Mouse (Mus musculus): Measurements from ENCODE around the gene Ubxn11. TPM values are rescaled to one million over a fixed set of nuclear protein-coding genes. Genes with fewer than 3 reads are reported as not detected.

Ubxn11 gene
- polyA plus RNA-seq (2015; fragmentation: Nextera tagmentation; extraction: Ambion mirVana), result 1.3 TPM in 2 replicates

- WGBS (ENCODE audit: insufficient replicate concordance), result 14% methylated on average over 34 of the region's 34 CpGs
- Histone ChIP-seq H3K27me3 (ENCODE audit: control insufficient read depth, insufficient read depth, low read depth, low read length) (no peaks in the 10 kb centered on the region), H3K4me2 (ENCODE audit: low read depth, low read length) (peak within 1 kb of the TSS; percentile 72), H3K4me3 (ENCODE audit: low read depth, low read length) (peak within 1 kb of the TSS; percentile 87), H3K27ac (ENCODE audit: low read length) (peak within 1 kb of the TSS; percentile 34), H3K9ac (ENCODE audit: low read depth, low read length) (peak within 1 kb of the TSS; percentile 66), H3K9me3 (replicated peaks; ENCODE audit: control insufficient read depth, low read length) (no peaks in the 10 kb centered on the region), H3K4me1 (ENCODE audit: control insufficient read depth, low read depth, low read length) (peaks cover 20% of the 10 kb centered on the region), H3K36me3 (ENCODE audit: control insufficient read depth, insufficient read depth) (no peaks in the 10 kb centered on the region)
- ATAC-seq (ENCODE audit: low read depth), result peak; percentile 95
These were observed at the start of gene Ubxn11 for GRCm38 (mm10) chr4:134101979-134102741. Ubxn11 (plus strand) TSS chr4:134102570.

GRCm38 (mm10) chr4:134053538-134053937, 48.8 kb upstream of the Ubxn11 start, which contains the start of gene Zfp683:
Zfp683 (plus strand) TSS chr4:134053838.
- no peak within 1 kb of the TSS for H3K27ac ChIP-seq (ENCODE audit: low read length)
- no peaks in the 10 kb centered on the region; the same call in 1 of the 2 replicates for H3K4me1 ChIP-seq (ENCODE audit: control insufficient read depth, low read depth, low read length)
- ATAC-seq (ENCODE audit: low read depth), result no peak
- no peak within 1 kb of the TSS for H3K4me3 ChIP-seq (ENCODE audit: low read depth, low read length)
- H3K4me2 ChIP-seq (ENCODE audit: low read depth, low read length), result no peak within 1 kb of the TSS
- H3K27me3 ChIP-seq (ENCODE audit: control insufficient read depth, insufficient read depth, low read depth, low read length), result no peaks in the 10 kb centered on the region
- WGBS (ENCODE audit: insufficient replicate concordance), result 56% methylated on average over 3 of the region's 3 CpGs
- no peak within 1 kb of the TSS for H3K9ac ChIP-seq (ENCODE audit: low read depth, low read length)
- H3K9me3 ChIP-seq (replicated peaks; ENCODE audit: control insufficient read depth, low read length), result no peaks in the 10 kb centered on the region
- H3K36me3 ChIP-seq (ENCODE audit: control insufficient read depth, insufficient read depth), result no peaks in the 10 kb centered on the region

GRCm38 (mm10) chr4:134058166-134058715, 44.1 kb upstream of the Ubxn11 start:
- Histone ChIP-seq H3K36me3 (ENCODE audit: control insufficient read depth, insufficient read depth) (no peaks in the 10 kb centered on the region), H3K27me3 (ENCODE audit: control insufficient read depth, insufficient read depth, low read depth, low read length) (no peaks in the 10 kb centered on the region), H3K27ac (ENCODE audit: low read length) (no peak overlapping the region), H3K9me3 (replicated peaks; ENCODE audit: control insufficient read depth, low read length) (no peaks in the 10 kb centered on the region), H3K4me3 (ENCODE audit: low read depth, low read length) (peak overlapping the region; percentile 21; the same call in 1 of the 2 replicates), H3K9ac (ENCODE audit: low read depth, low read length) (no peak overlapping the region), H3K4me2 (ENCODE audit: low read depth, low read length) (peak overlapping the region; percentile 36), H3K4me1 (ENCODE audit: control insufficient read depth, low read depth, low read length) (peaks cover 9% of the 10 kb centered on the region)
- no peak for ATAC-seq (ENCODE audit: low read depth)
- 22% methylated on average over 14 of the region's 14 CpGs for WGBS (ENCODE audit: insufficient replicate concordance)

- WGBS (ENCODE audit: insufficient replicate concordance), result 53% methylated on average over 6 of the region's 6 CpGs
- no peaks in the 10 kb centered on the region for H3K9me3 ChIP-seq (replicated peaks; ENCODE audit: control insufficient read depth, low read length)
- no peak for ATAC-seq (ENCODE audit: low read depth)
- peaks cover 9% of the 10 kb centered on the region for H3K4me1 ChIP-seq (ENCODE audit: control insufficient read depth, low read depth, low read length)
- H3K36me3 ChIP-seq (ENCODE audit: control insufficient read depth, insufficient read depth), result no peaks in the 10 kb centered on the region
- no peak overlapping the region for H3K27ac ChIP-seq (ENCODE audit: low read length)
- H3K9ac ChIP-seq (ENCODE audit: low read depth, low read length), result no peak overlapping the region
- H3K4me2 ChIP-seq (ENCODE audit: low read depth, low read length), result no peak overlapping the region
- no peaks in the 10 kb centered on the region for H3K27me3 ChIP-seq (ENCODE audit: control insufficient read depth, insufficient read depth, low read depth, low read length)
- no peak overlapping the region for H3K4me3 ChIP-seq (ENCODE audit: low read depth, low read length)
These were observed 43.5 kb upstream of the Ubxn11 start for GRCm38 (mm10) chr4:134058908-134059307.

- H3K4me3 ChIP-seq (ENCODE audit: low read depth, low read length), result no peak within 1 kb of the TSS
- WGBS (ENCODE audit: insufficient replicate concordance), result 57% methylated on average over 28 of the region's 28 CpGs
- peaks cover 9% of the 10 kb centered on the region for H3K4me1 ChIP-seq (ENCODE audit: control insufficient read depth, low read depth, low read length)
- H3K27ac ChIP-seq (ENCODE audit: low read length), result no peak within 1 kb of the TSS
- H3K9me3 ChIP-seq (replicated peaks; ENCODE audit: control insufficient read depth, low read length), result no peaks in the 10 kb centered on the region
- H3K36me3 ChIP-seq (ENCODE audit: control insufficient read depth, insufficient read depth), result no peaks in the 10 kb centered on the region
- H3K9ac ChIP-seq (ENCODE audit: low read depth, low read length), result no peak within 1 kb of the TSS
- no peak for ATAC-seq (ENCODE audit: low read depth)
- no peaks in the 10 kb centered on the region; the same call in 1 of the 2 replicates for H3K27me3 ChIP-seq (ENCODE audit: control insufficient read depth, insufficient read depth, low read depth, low read length)
- H3K4me2 ChIP-seq (ENCODE audit: low read depth, low read length), result 0 out of 2 replicates have a peak within 1 kb of the TSS, but pooled peaks have one; percentile 11
These were observed 42.1 kb upstream of the Ubxn11 start, which contains the start of gene Crybg2 for GRCm38 (mm10) chr4:134060135-134060865. Crybg2 (plus strand) TSS chr4:134060815.

- Histone ChIP-seq H3K27me3 (ENCODE audit: control insufficient read depth, insufficient read depth, low read depth, low read length) (peaks cover 6% of the 10 kb centered on the region), H3K4me3 (ENCODE audit: low read depth, low read length) (no peak overlapping the region), H3K27ac (ENCODE audit: low read length) (no peak overlapping the region), H3K36me3 (ENCODE audit: control insufficient read depth, insufficient read depth) (no peaks in the 10 kb centered on the region), H3K9ac (ENCODE audit: low read depth, low read length) (no peak overlapping the region), H3K9me3 (replicated peaks; ENCODE audit: control insufficient read depth, low read length) (no peaks in the 10 kb centered on the region), H3K4me2 (ENCODE audit: low read depth, low read length) (no peak overlapping the region), H3K4me1 (ENCODE audit: control insufficient read depth, low read depth, low read length) (peaks cover 9% of the 10 kb centered on the region)
- no peak for ATAC-seq (ENCODE audit: low read depth)
- WGBS (ENCODE audit: insufficient replicate concordance), result 61% methylated on average over 18 of the region's 18 CpGs
These were observed 41.1 kb upstream of the Ubxn11 start for GRCm38 (mm10) chr4:134061166-134061830.

- Histone ChIP-seq H3K36me3 (ENCODE audit: control insufficient read depth, insufficient read depth) (no peaks in the 10 kb centered on the region), H3K9ac (ENCODE audit: low read depth, low read length) (no peak overlapping the region), H3K4me2 (ENCODE audit: low read depth, low read length) (no peak overlapping the region), H3K4me1 (ENCODE audit: control insufficient read depth, low read depth, low read length) (peaks cover 9% of the 10 kb centered on the region), H3K27ac (ENCODE audit: low read length) (no peak overlapping the region), H3K4me3 (ENCODE audit: low read depth, low read length) (no peak overlapping the region), H3K27me3 (ENCODE audit: control insufficient read depth, insufficient read depth, low read depth, low read length) (peaks cover 9% of the 10 kb centered on the region), H3K9me3 (replicated peaks; ENCODE audit: control insufficient read depth, low read length) (no peaks in the 10 kb centered on the region)
- 0 out of 2 replicates have a peak, but pooled peaks have one; percentile 24 for ATAC-seq (ENCODE audit: low read depth)
- 43% methylated on average over 8 of the region's 8 CpGs for WGBS (ENCODE audit: insufficient replicate concordance)
These were observed 40.4 kb upstream of the Ubxn11 start for GRCm38 (mm10) chr4:134061944-134062446.

GRCm38 (mm10) chr4:134062561-134062960, 39.8 kb upstream of the Ubxn11 start:
- no peak for ATAC-seq (ENCODE audit: low read depth)
- peaks cover 9% of the 10 kb centered on the region for H3K4me1 ChIP-seq (ENCODE audit: control insufficient read depth, low read depth, low read length)
- no peaks in the 10 kb centered on the region for H3K9me3 ChIP-seq (replicated peaks; ENCODE audit: control insufficient read depth, low read length)
- H3K27ac ChIP-seq (ENCODE audit: low read length), result no peak overlapping the region
- no peak overlapping the region for H3K9ac ChIP-seq (ENCODE audit: low read depth, low read length)
- peaks cover 9% of the 10 kb centered on the region for H3K27me3 ChIP-seq (ENCODE audit: control insufficient read depth, insufficient read depth, low read depth, low read length)
- H3K36me3 ChIP-seq (ENCODE audit: control insufficient read depth, insufficient read depth), result no peaks in the 10 kb centered on the region
- H3K4me3 ChIP-seq (ENCODE audit: low read depth, low read length), result no peak overlapping the region
- WGBS (ENCODE audit: insufficient replicate concordance), result 32% methylated on average over 8 of the region's 8 CpGs
- H3K4me2 ChIP-seq (ENCODE audit: low read depth, low read length), result no peak overlapping the region
